Mouse (Mus musculus): Measurements from ENCODE around the gene Enkur.

Gene Enkur

DNA sequence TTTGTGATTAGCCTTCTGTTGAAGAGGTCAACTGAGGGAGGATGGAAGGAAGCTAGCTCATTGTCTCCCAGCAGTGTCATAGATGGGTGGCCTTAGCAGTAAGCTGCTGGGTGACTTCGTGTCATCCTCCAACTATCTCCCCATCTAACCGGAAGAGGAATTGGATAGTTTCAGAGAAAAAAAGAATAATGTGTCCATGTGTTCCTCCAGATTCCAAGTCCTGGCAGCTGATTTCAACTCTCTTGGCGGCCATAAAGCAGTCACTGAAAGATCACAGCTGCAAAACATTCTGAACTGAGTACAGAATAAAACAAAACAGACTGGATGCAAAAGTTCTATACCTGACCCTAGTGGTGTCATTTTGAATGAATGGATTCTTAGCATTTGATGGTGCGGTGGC lies 58.0 kb downstream of the Enkur start:
- no peaks in the 10 kb centered on the region for H3K36me3 ChIP-seq (ENCODE audit: control insufficient read depth, insufficient read depth, low read length, poor library complexity, severe bottlenecking)
- no peaks in the 10 kb centered on the region for H3K27me3 ChIP-seq (ENCODE audit: control insufficient read depth, insufficient read depth, low read length, poor library complexity, severe bottlenecking)

DNA sequence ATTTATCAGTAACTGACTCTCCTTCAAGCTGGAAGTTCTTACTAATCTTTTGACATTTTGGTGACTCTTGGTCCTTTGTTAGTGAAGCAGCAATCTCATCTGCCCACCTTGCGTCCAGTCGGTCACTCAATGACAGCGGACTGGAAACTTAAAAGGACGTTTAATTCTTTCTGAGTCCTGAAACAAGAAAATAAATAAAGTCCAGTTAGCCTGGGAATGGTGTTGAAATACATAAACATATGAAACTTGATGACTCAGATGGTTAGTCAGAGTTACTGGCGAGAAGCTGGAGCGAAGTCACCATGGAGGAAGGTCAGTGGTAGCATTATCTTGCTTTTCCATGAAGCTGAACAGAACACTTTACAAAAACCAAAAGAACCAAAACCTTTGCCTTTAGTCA lies 58.7 kb downstream of the Enkur start:
- no peaks in the 10 kb centered on the region for H3K27me3 ChIP-seq (ENCODE audit: control insufficient read depth, insufficient read depth, low read length, poor library complexity, severe bottlenecking)
- no peak for DNase-seq (ENCODE audit: low read depth, low spot score)
- H3K36me3 ChIP-seq (ENCODE audit: control insufficient read depth, insufficient read depth, low read length, poor library complexity, severe bottlenecking), result no peaks in the 10 kb centered on the region

More for the DNA sequence above, 58.0 kb downstream of the Enkur start:
- no peak for DNase-seq (ENCODE audit: low read depth, low spot score)

DNA sequence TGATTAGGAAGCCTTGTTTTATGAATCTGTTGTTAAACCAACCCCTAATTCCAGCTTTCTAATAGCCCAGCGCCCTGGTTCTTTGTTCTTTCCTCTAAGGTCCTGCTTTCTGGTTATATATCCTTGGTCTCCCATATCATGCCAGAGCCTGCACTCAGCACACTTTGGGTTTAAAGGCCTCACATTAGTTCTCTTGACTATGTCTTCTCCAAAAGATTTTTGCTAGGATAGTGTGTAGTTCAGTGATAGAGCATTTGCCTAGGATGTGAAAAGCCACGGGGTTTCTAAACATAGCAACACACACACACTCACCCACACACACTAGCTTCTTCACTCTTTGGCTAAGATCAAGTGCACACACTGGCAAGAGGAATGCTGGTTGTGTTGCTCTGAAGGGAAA lies 62.5 kb downstream of the Enkur start:
- no peaks in the 10 kb centered on the region for H3K36me3 ChIP-seq (ENCODE audit: control insufficient read depth, insufficient read depth, low read length, poor library complexity, severe bottlenecking)
- DNase-seq (ENCODE audit: low read depth, low spot score), result no peak
- H3K27me3 ChIP-seq (ENCODE audit: control insufficient read depth, insufficient read depth, low read length, poor library complexity, severe bottlenecking), result no peaks in the 10 kb centered on the region

GRCm38 (mm10) chr2:21142204-21142580 lies 63.0 kb downstream of the Enkur start:
- Histone ChIP-seq H3K36me3 (ENCODE audit: control insufficient read depth, insufficient read depth, low read length, poor library complexity, severe bottlenecking) (no peaks in the 10 kb centered on the region), H3K27me3 (ENCODE audit: control insufficient read depth, insufficient read depth, low read length, poor library complexity, severe bottlenecking) (no peaks in the 10 kb centered on the region)
- DNase-seq (ENCODE audit: low read depth, low spot score), result no peak

GRCm38 (mm10) chr2:21141520-21142203 lies 63.5 kb downstream of the Enkur start:
- no peak for DNase-seq (ENCODE audit: low read depth, low spot score)
- Histone ChIP-seq H3K36me3 (ENCODE audit: control insufficient read depth, insufficient read depth, low read length, poor library complexity, severe bottlenecking) (no peaks in the 10 kb centered on the region), H3K27me3 (ENCODE audit: control insufficient read depth, insufficient read depth, low read length, poor library complexity, severe bottlenecking) (no peaks in the 10 kb centered on the region)

DNA sequence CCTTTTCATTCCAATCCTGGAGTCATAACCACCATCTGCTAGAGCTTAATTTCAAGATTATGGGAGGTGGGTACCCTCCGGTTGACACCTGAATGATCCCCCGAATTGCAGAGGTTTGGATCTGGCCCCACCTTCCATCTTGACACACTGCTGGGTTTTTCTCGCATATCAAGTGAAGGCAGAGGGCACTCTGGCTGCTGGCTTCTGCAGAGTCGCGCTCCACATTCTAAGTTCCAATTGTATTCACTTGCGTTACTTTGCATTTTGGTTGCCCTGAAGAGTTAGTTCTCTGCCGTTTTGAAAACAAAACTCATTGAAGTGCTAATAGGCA lies 64.0 kb downstream of the Enkur start:
- no peak for DNase-seq (ENCODE audit: low read depth, low spot score)
- Histone ChIP-seq H3K36me3 (ENCODE audit: control insufficient read depth, insufficient read depth, low read length, poor library complexity, severe bottlenecking) (no peaks in the 10 kb centered on the region), H3K27me3 (ENCODE audit: control insufficient read depth, insufficient read depth, low read length, poor library complexity, severe bottlenecking) (no peaks in the 10 kb centered on the region)
